Mouse (Mus musculus): Measurements from ENCODE around the gene Slc9a9. TPM values are rescaled to one million over a fixed set of nuclear protein-coding genes. Genes with fewer than 3 reads are reported as not detected.

The Slc9a9 gene
- polyA plus RNA-seq, 1 experiment from 2014 or later = 3.0 TPM

GRCm38 (mm10) chr9:94659401-94660152, 10.1 kb upstream of the Slc9a9 start:
- H3K9ac ChIP-seq (replicated peaks) = no peak overlapping the region
- ATAC-seq (replicated peaks) = no peak
- no peaks in the 10 kb centered on the region for H3K27me3 ChIP-seq
- no peak overlapping the region for H3K4me3 ChIP-seq
- H3K4me2 ChIP-seq (replicated peaks) = no peak overlapping the region
- H3K27ac ChIP-seq (replicated peaks) = no peak overlapping the region
- H3K36me3 ChIP-seq = no peaks in the 10 kb centered on the region
- H3K4me1 ChIP-seq = no peaks in the 10 kb centered on the region
- WGBS = 51% methylated on average over 3 of the region's 3 CpGs
- H3K9me3 ChIP-seq = no peaks in the 10 kb centered on the region

GRCm38 (mm10) chr9:94661768-94662167, 7.9 kb upstream of the Slc9a9 start:
- H3K9ac ChIP-seq (replicated peaks) = no peak overlapping the region
- no peaks in the 10 kb centered on the region for H3K4me1 ChIP-seq
- H3K27me3 ChIP-seq = no peaks in the 10 kb centered on the region
- ATAC-seq (replicated peaks) = no peak; the same call in 1 of the 2 replicates
- no peak overlapping the region for H3K4me3 ChIP-seq
- H3K4me2 ChIP-seq (replicated peaks) = no peak overlapping the region
- 3% methylated on average over 2 of the region's 2 CpGs for WGBS
- H3K36me3 ChIP-seq = no peaks in the 10 kb centered on the region
- H3K9me3 ChIP-seq = no peaks in the 10 kb centered on the region
- no peak overlapping the region for H3K27ac ChIP-seq (replicated peaks)

GRCm38 (mm10) chr9:94665248-94665647, 4.5 kb upstream of the Slc9a9 start:
- H3K27me3 ChIP-seq = no peaks in the 10 kb centered on the region

GRCm38 (mm10) chr9:94668589-94668988, 1.1 kb upstream of the Slc9a9 start:
- Histone ChIP-seq H3K9me3 (no peaks in the 10 kb centered on the region), H3K9ac (replicated peaks) (no peak overlapping the region), H3K27ac (replicated peaks) (no peak overlapping the region), H3K27me3 (no peaks in the 10 kb centered on the region), H3K36me3 (no peaks in the 10 kb centered on the region), H3K4me2 (replicated peaks) (no peak overlapping the region), H3K4me1 (peaks cover 5% of the 10 kb centered on the region), H3K4me3 (no peak overlapping the region)
- ATAC-seq (replicated peaks) = no peak
- 49% methylated on average over 7 of the region's 7 CpGs for WGBS

More at GRCm38 (mm10) chr9:94665248-94665647, 4.5 kb upstream of the Slc9a9 start:
- Histone ChIP-seq H3K9ac (replicated peaks) (no peak overlapping the region), H3K4me2 (replicated peaks) (no peak overlapping the region), H3K4me1 (peaks cover 2% of the 10 kb centered on the region), H3K9me3 (no peaks in the 10 kb centered on the region), H3K36me3 (no peaks in the 10 kb centered on the region), H3K27ac (replicated peaks) (no peak overlapping the region), H3K4me3 (no peak overlapping the region)
- WGBS = 70% methylated on average over 4 of the region's 4 CpGs
- ATAC-seq (replicated peaks) = no peak

GRCm38 (mm10) chr9:94670704-94671103, 995 bp downstream of the Slc9a9 start:
- H3K4me1 ChIP-seq = peaks cover 5% of the 10 kb centered on the region
- peak overlapping the region; percentile 53 for H3K4me3 ChIP-seq
- no peaks in the 10 kb centered on the region for H3K27me3 ChIP-seq
- H3K9ac ChIP-seq (replicated peaks) = peak overlapping the region; percentile 55; the same call in 1 of the 2 replicates
- H3K36me3 ChIP-seq = no peaks in the 10 kb centered on the region
- ATAC-seq (replicated peaks) = no peak
- peak overlapping the region; percentile 92 for H3K4me2 ChIP-seq (replicated peaks)
- peak overlapping the region; percentile 66; the same call in 1 of the 2 replicates for H3K27ac ChIP-seq (replicated peaks)
- H3K9me3 ChIP-seq = no peaks in the 10 kb centered on the region

GRCm38 (mm10) chr9:94674704-94675103, 5.0 kb downstream of the Slc9a9 start:
- Histone ChIP-seq H3K9ac (replicated peaks) (no peak overlapping the region), H3K4me1 (peaks cover 5% of the 10 kb centered on the region), H3K27ac (replicated peaks) (no peak overlapping the region), H3K4me3 (no peak overlapping the region), H3K36me3 (no peaks in the 10 kb centered on the region), H3K9me3 (no peaks in the 10 kb centered on the region), H3K4me2 (replicated peaks) (no peak overlapping the region), H3K27me3 (no peaks in the 10 kb centered on the region)
- no peak for ATAC-seq (replicated peaks)
- 87% methylated on average over 1 of the region's 1 CpGs for WGBS

GRCm38 (mm10) chr9:94678021-94678655, 8.4 kb downstream of the Slc9a9 start:
- Histone ChIP-seq H3K4me3 (no peak overlapping the region), H3K4me1 (no peaks in the 10 kb centered on the region), H3K9me3 (no peaks in the 10 kb centered on the region), H3K27ac (replicated peaks) (no peak overlapping the region), H3K36me3 (no peaks in the 10 kb centered on the region), H3K4me2 (replicated peaks) (no peak overlapping the region), H3K27me3 (no peaks in the 10 kb centered on the region), H3K9ac (replicated peaks) (no peak overlapping the region)
- no peak for ATAC-seq (replicated peaks)
- 83% methylated on average over 3 of the region's 3 CpGs for WGBS

- H3K9ac ChIP-seq (replicated peaks) = no peak overlapping the region
- no peak for ATAC-seq (replicated peaks)
- H3K4me3 ChIP-seq = no peak overlapping the region
- no peaks in the 10 kb centered on the region for H3K4me1 ChIP-seq
- no peaks in the 10 kb centered on the region for H3K9me3 ChIP-seq
- WGBS = 87% methylated on average over 18 of the region's 18 CpGs
- no peaks in the 10 kb centered on the region for H3K36me3 ChIP-seq
- H3K27ac ChIP-seq (replicated peaks) = no peak overlapping the region
- no peaks in the 10 kb centered on the region for H3K27me3 ChIP-seq
- no peak overlapping the region for H3K4me2 ChIP-seq (replicated peaks)
Measured at GRCm38 (mm10) chr9:94680468-94681094, 10.9 kb downstream of the Slc9a9 start.

GRCm38 (mm10) chr9:94681095-94681487, 11.4 kb downstream of the Slc9a9 start:
- no peaks in the 10 kb centered on the region for H3K36me3 ChIP-seq

GRCm38 (mm10) chr9:94682260-94682659, 12.6 kb downstream of the Slc9a9 start:
- no peak overlapping the region for H3K9ac ChIP-seq (replicated peaks)
- no peak overlapping the region for H3K4me3 ChIP-seq
- no peak for ATAC-seq (replicated peaks)
- no peak overlapping the region for H3K4me2 ChIP-seq (replicated peaks)
- no peaks in the 10 kb centered on the region for H3K27me3 ChIP-seq
- no peaks in the 10 kb centered on the region for H3K4me1 ChIP-seq
- no peaks in the 10 kb centered on the region for H3K9me3 ChIP-seq
- no peak overlapping the region for H3K27ac ChIP-seq (replicated peaks)
- WGBS = 91% methylated on average over 2 of the region's 2 CpGs
- no peaks in the 10 kb centered on the region for H3K36me3 ChIP-seq

More at GRCm38 (mm10) chr9:94681095-94681487, 11.4 kb downstream of the Slc9a9 start:
- Histone ChIP-seq H3K27ac (replicated peaks) (no peak overlapping the region), H3K9me3 (no peaks in the 10 kb centered on the region), H3K27me3 (no peaks in the 10 kb centered on the region), H3K9ac (replicated peaks) (no peak overlapping the region), H3K4me3 (no peak overlapping the region), H3K4me1 (no peaks in the 10 kb centered on the region), H3K4me2 (replicated peaks) (no peak overlapping the region)
- WGBS = 87% methylated on average over 8 of the region's 8 CpGs
- ATAC-seq (replicated peaks) = no peak

GRCm38 (mm10) chr9:94685640-94686039, 15.9 kb downstream of the Slc9a9 start:
- H3K27ac ChIP-seq (replicated peaks) = no peak overlapping the region
- H3K4me2 ChIP-seq (replicated peaks) = no peak overlapping the region
- no peaks in the 10 kb centered on the region for H3K27me3 ChIP-seq
- H3K9me3 ChIP-seq = no peaks in the 10 kb centered on the region
- ATAC-seq (replicated peaks) = no peak
- 79% methylated on average over 1 of the region's 1 CpGs for WGBS
- H3K4me3 ChIP-seq = no peak overlapping the region
- H3K9ac ChIP-seq (replicated peaks) = no peak overlapping the region
- H3K36me3 ChIP-seq = no peaks in the 10 kb centered on the region
- H3K4me1 ChIP-seq = no peaks in the 10 kb centered on the region

GRCm38 (mm10) chr9:94686380-94686779, 16.7 kb downstream of the Slc9a9 start:
- H3K4me1 ChIP-seq = no peaks in the 10 kb centered on the region
- H3K27ac ChIP-seq (replicated peaks) = no peak overlapping the region
- no peak overlapping the region for H3K4me2 ChIP-seq (replicated peaks)
- H3K36me3 ChIP-seq = no peaks in the 10 kb centered on the region
- H3K4me3 ChIP-seq = no peak overlapping the region
- no peaks in the 10 kb centered on the region for H3K9me3 ChIP-seq
- no peaks in the 10 kb centered on the region for H3K27me3 ChIP-seq
- ATAC-seq (replicated peaks) = no peak
- H3K9ac ChIP-seq (replicated peaks) = no peak overlapping the region
- WGBS = 73% methylated on average over 2 of the region's 2 CpGs
